Mouse (Mus musculus): ENCODE results near the gene Olfr704. TPM values are rescaled to one million over a fixed set of nuclear protein-coding genes. Genes with fewer than 3 reads are reported as not detected.
"Not testable (repeated sequence)": the region's sequence is repeated elsewhere in the genome, so short reads cannot be mapped to it uniquely, and the experiment has no call there.

Gene Olfr704
- not detected in 2 replicates for polyA plus RNA-seq (2015; fragmentation: Nextera tagmentation; extraction: Ambion mirVana)

DNA sequence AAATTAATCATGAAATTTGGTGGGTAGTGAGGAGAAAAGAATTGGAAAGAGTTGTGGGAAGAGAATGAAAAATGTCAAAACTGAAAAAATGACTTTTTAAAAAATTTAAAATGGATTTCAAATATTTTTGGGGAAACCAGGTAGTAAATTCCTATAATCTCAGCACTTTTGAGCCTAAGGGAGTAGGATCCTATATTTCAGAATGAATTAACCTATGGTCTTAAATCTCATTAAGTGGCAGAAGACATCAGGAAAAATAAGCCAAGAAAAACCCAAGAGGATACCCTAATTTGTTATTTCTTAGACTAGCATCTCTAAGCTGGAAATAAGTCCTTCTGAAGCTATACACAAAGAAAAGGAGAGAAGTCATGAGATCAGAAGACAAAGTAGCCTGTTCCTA is at the start of gene Olfr704:
Gene Olfr704 (plus strand): TSS at position 301 of the 400 bp plus-strand sequence.
- Histone ChIP-seq H3K4me3 (no peak within 1 kb of the TSS), H3K27me3 (no peaks in the 10 kb centered on the region), H3K36me3 (no peaks in the 10 kb centered on the region), H3K4me1 (replicated peaks) (no peaks in the 10 kb centered on the region), H3K27ac (no peak within 1 kb of the TSS), H3K9me3 (no peaks in the 10 kb centered on the region), H3K4me2 (no peak within 1 kb of the TSS), H3K9ac (no peak within 1 kb of the TSS)
- no peak for ATAC-seq (ENCODE audit: low FRiP score)

- Histone ChIP-seq H3K4me3 (no peak within 1 kb of the TSS), H3K27me3 (no peaks in the 10 kb centered on the region), H3K4me1 (replicated peaks) (no peaks in the 10 kb centered on the region), H3K27ac (no peak within 1 kb of the TSS), H3K9ac (no peak within 1 kb of the TSS), H3K36me3 (no peaks in the 10 kb centered on the region), H3K4me2 (no peak within 1 kb of the TSS), H3K9me3 (no peaks in the 10 kb centered on the region)
- 77% methylated on average over 2 of the region's 2 CpGs for WGBS
- no peak for ATAC-seq (ENCODE audit: low FRiP score)
Observed at GRCm38 (mm10) chr7:106813829-106814228, 49.2 kb upstream of the Olfr704 start, which contains the start of gene Olfr701. Gene Olfr701, plus strand, starts transcription at chr7:106814129.

DNA sequence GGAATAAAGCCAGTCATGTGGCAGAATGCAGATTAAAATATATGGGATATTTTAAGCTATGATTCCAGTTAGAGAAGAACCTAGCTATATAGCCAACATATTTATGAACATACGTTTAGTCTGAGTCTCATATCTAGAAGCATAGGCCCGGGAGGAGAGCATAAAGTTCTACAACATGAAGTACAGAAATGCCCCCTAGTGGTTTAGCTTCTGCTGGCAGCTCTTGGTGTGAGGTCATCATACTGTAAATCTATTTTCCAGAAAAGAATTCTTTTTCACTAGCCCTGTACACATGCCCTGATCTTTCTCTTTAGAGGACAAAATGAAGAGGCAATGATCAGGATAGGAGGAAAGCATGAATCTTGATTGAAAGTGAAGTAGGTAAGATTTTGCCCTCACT is 47.2 kb upstream of the Olfr704 start:
- no peak overlapping the region for H3K9ac ChIP-seq
- no peaks in the 10 kb centered on the region for H3K27me3 ChIP-seq
- H3K36me3 ChIP-seq = no peaks in the 10 kb centered on the region
- H3K4me3 ChIP-seq = no peak overlapping the region
- no peak for ATAC-seq (ENCODE audit: low FRiP score)
- no peak overlapping the region for H3K27ac ChIP-seq
- H3K9me3 ChIP-seq = no peaks in the 10 kb centered on the region
- H3K4me2 ChIP-seq = no peak overlapping the region
- H3K4me1 ChIP-seq (replicated peaks) = no peaks in the 10 kb centered on the region
- WGBS = 67% methylated on average over 2 of the region's 2 CpGs

GRCm38 (mm10) chr7:106818414-106818813 is 44.6 kb upstream of the Olfr704 start:
- Histone ChIP-seq H3K4me2 (no peak overlapping the region), H3K9me3 (no peaks in the 10 kb centered on the region), H3K4me3 (no peak overlapping the region), H3K9ac (no peak overlapping the region), H3K4me1 (replicated peaks) (no peaks in the 10 kb centered on the region), H3K27ac (no peak overlapping the region), H3K27me3 (no peaks in the 10 kb centered on the region), H3K36me3 (no peaks in the 10 kb centered on the region)
- ATAC-seq (ENCODE audit: low FRiP score) = no peak

DNA sequence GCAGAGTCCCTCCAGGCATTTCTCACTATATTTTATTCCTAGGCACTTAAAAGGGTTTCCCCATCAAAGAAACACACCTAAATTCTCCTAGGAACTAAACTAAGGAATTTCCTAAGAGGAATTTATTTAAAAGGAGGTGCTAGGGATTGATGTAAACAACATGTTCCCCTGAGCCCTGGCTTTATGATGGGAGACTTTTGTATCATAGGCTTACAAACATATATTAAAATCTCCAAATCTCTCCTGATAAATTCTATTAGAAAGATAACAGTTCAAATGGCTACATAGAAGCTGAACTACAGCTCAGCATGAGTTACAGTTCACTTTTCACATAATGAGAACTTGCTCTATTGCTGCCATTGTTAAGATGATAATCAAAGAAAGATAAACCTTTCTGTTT is 29.2 kb upstream of the Olfr704 start, which contains the start of gene Olfr702:
Gene Olfr702 (minus strand): TSS at position 101 of the 400 bp plus-strand sequence.
- H3K36me3 ChIP-seq = no peaks in the 10 kb centered on the region
- H3K27me3 ChIP-seq = no peaks in the 10 kb centered on the region
- no peaks in the 10 kb centered on the region for H3K4me1 ChIP-seq (replicated peaks)
- H3K27ac ChIP-seq = no peak within 1 kb of the TSS
- ATAC-seq (ENCODE audit: low FRiP score) = no peak
- H3K9me3 ChIP-seq = no peaks in the 10 kb centered on the region
- H3K9ac ChIP-seq = no peak within 1 kb of the TSS
- H3K4me2 ChIP-seq = no peak within 1 kb of the TSS
- no peak within 1 kb of the TSS for H3K4me3 ChIP-seq

DNA sequence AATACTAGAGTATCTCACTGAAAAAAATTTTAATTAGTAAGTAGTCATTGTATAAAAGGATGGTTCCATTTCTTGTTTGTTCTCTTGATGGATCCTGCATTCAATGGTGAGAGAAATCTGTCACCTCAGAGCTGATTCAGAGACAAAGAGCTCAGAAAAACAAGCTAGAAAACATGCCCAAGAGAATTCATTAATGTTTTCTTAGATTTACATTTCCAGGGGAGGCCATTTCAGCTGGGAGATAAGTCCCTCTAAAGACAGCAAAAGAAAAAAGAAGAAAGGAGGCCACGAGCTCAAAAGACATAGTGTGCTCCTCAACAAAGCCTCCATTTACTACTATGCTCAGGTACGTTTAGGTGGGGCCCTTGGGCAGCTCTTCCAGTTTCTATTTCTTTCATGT is 19.9 kb upstream of the Olfr704 start, which contains the start of gene Olfr703:
Gene Olfr703 (plus strand): TSS at position 301 of the 400 bp plus-strand sequence.
- WGBS = 70% methylated on average over 2 of the region's 2 CpGs
- H3K9me3 ChIP-seq = no peaks in the 10 kb centered on the region
- H3K27ac ChIP-seq = no peak within 1 kb of the TSS
- no peak within 1 kb of the TSS for H3K9ac ChIP-seq
- H3K27me3 ChIP-seq = no peaks in the 10 kb centered on the region
- no peaks in the 10 kb centered on the region for H3K36me3 ChIP-seq
- no peak within 1 kb of the TSS for H3K4me2 ChIP-seq
- no peak for ATAC-seq (ENCODE audit: low FRiP score)
- no peak within 1 kb of the TSS for H3K4me3 ChIP-seq
- no peaks in the 10 kb centered on the region for H3K4me1 ChIP-seq (replicated peaks)

DNA sequence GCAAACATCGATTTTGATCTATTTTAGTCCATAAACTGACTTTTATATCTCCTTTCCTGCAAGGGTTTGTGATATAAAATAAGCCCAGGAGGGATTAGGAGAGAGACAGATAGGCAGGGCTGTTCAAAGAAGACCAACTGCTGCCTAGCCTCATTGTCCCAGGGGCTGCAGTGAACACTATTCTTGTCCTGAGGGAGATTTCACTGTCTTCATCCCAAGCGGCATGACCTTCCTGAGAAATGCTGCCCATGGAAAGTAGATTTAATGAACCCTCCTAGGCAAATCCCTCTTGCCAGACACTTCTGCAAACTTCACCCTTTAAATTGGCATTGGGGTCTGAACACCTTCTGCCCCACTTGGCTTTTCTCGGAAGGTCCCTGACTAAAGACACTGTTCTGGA is 13.8 kb downstream of the Olfr704 start, which contains the start of gene Olfr705:
Gene Olfr705 (minus strand): TSS at position 101 of the 400 bp plus-strand sequence.
- H3K36me3 ChIP-seq = no peaks in the 10 kb centered on the region
- H3K4me3 ChIP-seq = no peak within 1 kb of the TSS
- H3K27ac ChIP-seq = no peak within 1 kb of the TSS
- H3K9ac ChIP-seq = no peak within 1 kb of the TSS
- 87% methylated on average over 3 of the region's 3 CpGs for WGBS
- H3K4me2 ChIP-seq = no peak within 1 kb of the TSS
- no peaks in the 10 kb centered on the region for H3K4me1 ChIP-seq (replicated peaks)
- no peaks in the 10 kb centered on the region for H3K27me3 ChIP-seq
- H3K9me3 ChIP-seq = no peaks in the 10 kb centered on the region
- no peak for ATAC-seq (ENCODE audit: low FRiP score)

DNA sequence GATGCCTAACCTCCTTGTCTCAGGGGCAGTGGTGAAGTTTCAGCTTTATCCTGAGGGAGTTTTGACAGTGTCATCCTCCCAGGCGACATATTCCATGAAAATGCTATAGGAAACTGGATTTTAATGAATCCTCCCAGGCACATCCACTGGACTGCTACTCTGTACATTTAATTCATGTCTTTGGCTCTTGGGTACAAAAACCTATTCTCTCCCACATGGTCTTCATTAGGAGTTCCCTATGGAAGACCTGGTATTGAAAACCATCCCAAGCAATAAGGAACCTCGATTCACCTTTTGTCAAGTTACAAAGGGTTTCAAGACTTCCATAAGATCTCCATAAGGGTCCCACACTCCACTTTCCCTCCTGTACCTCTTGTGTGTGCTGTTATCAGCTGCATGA is 25.1 kb downstream of the Olfr704 start, which contains the start of gene Olfr706:
Gene Olfr706 (minus strand): TSS at position 101 of the 400 bp plus-strand sequence.
- Histone ChIP-seq H3K9me3 (no peaks in the 10 kb centered on the region), H3K4me1 (replicated peaks) (no peaks in the 10 kb centered on the region), H3K4me2 (no peak within 1 kb of the TSS), H3K4me3 (no peak within 1 kb of the TSS), H3K27me3 (no peaks in the 10 kb centered on the region), H3K27ac (no peak within 1 kb of the TSS), H3K36me3 (no peaks in the 10 kb centered on the region), H3K9ac (no peak within 1 kb of the TSS)
- WGBS = 85% methylated on average over 2 of the region's 2 CpGs
- ATAC-seq (ENCODE audit: low FRiP score) = no peak

DNA sequence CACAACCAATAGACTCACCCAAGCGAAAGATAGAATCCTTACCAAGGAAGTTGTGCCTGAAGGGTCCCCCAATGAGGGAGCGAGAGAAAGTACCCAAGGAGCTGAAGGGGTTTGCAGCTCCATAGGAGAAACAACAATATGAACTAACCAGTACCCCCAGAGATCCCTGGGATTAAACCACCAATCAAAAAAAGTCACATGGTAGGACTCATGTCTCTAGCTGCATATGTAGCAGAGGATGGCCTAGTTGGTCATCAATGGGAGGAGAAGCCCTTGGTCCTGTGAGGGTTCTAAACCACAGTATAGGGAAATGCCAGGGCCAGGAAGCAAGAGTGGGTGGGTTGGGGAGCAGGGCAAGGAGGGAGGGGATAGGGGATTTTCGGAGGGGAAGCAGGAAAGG is 38.2 kb downstream of the Olfr704 start, which contains the start of gene Olfr707:
Gene Olfr707 (minus strand): TSS at position 101 of the 400 bp plus-strand sequence.
- not testable (repeated sequence) for ATAC-seq (ENCODE audit: low FRiP score); H3K4me1 ChIP-seq (replicated peaks); H3K27me3 ChIP-seq; H3K9me3 ChIP-seq; H3K4me2 ChIP-seq; H3K9ac ChIP-seq; H3K36me3 ChIP-seq; H3K4me3 ChIP-seq; H3K27ac ChIP-seq
- WGBS = 88% methylated on average over 3 of the region's 3 CpGs

DNA sequence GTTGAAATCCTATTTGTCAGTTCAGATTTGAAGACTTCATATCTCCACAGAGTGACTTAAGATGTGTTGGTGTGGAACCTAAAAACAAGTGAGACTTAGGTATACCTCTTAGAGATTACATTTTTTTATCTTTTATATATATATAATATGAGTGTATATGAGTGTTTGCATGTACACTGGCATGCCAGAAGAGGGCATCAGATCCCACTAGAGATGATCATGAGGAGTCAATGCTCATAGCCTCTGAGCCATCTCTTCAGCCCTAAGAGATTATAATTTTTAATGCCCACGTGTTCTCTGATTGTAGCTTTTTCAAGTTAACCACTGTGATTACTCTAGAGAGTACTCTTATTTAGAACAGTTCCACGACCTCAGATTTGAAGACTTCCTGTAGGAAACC is 44.7 kb downstream of the Olfr704 start, which contains the start of gene Olfr1532-ps1:
Gene Olfr1532-ps1 (plus strand): TSS at position 326 of the 400 bp plus-strand sequence.
- no peak within 1 kb of the TSS for H3K27ac ChIP-seq
- H3K4me2 ChIP-seq = no peak within 1 kb of the TSS
- WGBS = 72% methylated on average over 2 of the region's 2 CpGs
- H3K9ac ChIP-seq = no peak within 1 kb of the TSS
- no peaks in the 10 kb centered on the region for H3K36me3 ChIP-seq
- H3K4me1 ChIP-seq (replicated peaks) = no peaks in the 10 kb centered on the region
- H3K9me3 ChIP-seq = no peaks in the 10 kb centered on the region
- no peak for ATAC-seq (ENCODE audit: low FRiP score)
- H3K27me3 ChIP-seq = no peaks in the 10 kb centered on the region
- no peak within 1 kb of the TSS for H3K4me3 ChIP-seq

Other genes with a start within 250 kb of the Olfr704 start
- not detected in 2 replicates for gene Olfr693, start 182.6 kb upstream of the Olfr704 start, polyA plus RNA-seq (2015; fragmentation: Nextera tagmentation; extraction: Ambion mirVana)
- not detected in 2 replicates for gene Olfr694, start 171.4 kb upstream of the Olfr704 start, polyA plus RNA-seq (2015; fragmentation: Nextera tagmentation; extraction: Ambion mirVana)
- not detected in 2 replicates for gene Olfr695, start 146.8 kb upstream of the Olfr704 start, polyA plus RNA-seq (2015; fragmentation: Nextera tagmentation; extraction: Ambion mirVana)
- gene Olfr697, start 120.7 kb upstream of the Olfr704 start, polyA plus RNA-seq (2015; fragmentation: Nextera tagmentation; extraction: Ambion mirVana) = not detected in 2 replicates
- gene Olfr698, start 107.8 kb upstream of the Olfr704 start, polyA plus RNA-seq (2015; fragmentation: Nextera tagmentation; extraction: Ambion mirVana) = not detected in 2 replicates
- gene Olfr699, start 70.0 kb upstream of the Olfr704 start, polyA plus RNA-seq (2015; fragmentation: Nextera tagmentation; extraction: Ambion mirVana) = not detected in 2 replicates
- gene Olfr700, start 54.4 kb upstream of the Olfr704 start, polyA plus RNA-seq (2015; fragmentation: Nextera tagmentation; extraction: Ambion mirVana) = not detected in 2 replicates
- not detected in 2 replicates for gene Olfr701, start 49.1 kb upstream of the Olfr704 start, polyA plus RNA-seq (2015; fragmentation: Nextera tagmentation; extraction: Ambion mirVana)
- gene Olfr702, start 29.3 kb upstream of the Olfr704 start, polyA plus RNA-seq (2015; fragmentation: Nextera tagmentation; extraction: Ambion mirVana) = not detected in 2 replicates
- gene Olfr703, start 19.8 kb upstream of the Olfr704 start, polyA plus RNA-seq (2015; fragmentation: Nextera tagmentation; extraction: Ambion mirVana) = not detected in 2 replicates
- not detected in 2 replicates for gene Olfr705, start 13.7 kb downstream of the Olfr704 start, polyA plus RNA-seq (2015; fragmentation: Nextera tagmentation; extraction: Ambion mirVana)
- not detected in 2 replicates for gene Olfr706, start 25.0 kb downstream of the Olfr704 start, polyA plus RNA-seq (2015; fragmentation: Nextera tagmentation; extraction: Ambion mirVana)
- gene Olfr707, start 38.1 kb downstream of the Olfr704 start, polyA plus RNA-seq (2015; fragmentation: Nextera tagmentation; extraction: Ambion mirVana) = not detected in 2 replicates
- gene Olfr1532-ps1, start 44.8 kb downstream of the Olfr704 start, polyA plus RNA-seq (2015; fragmentation: Nextera tagmentation; extraction: Ambion mirVana) = not detected in 2 replicates
- not detected in 2 replicates for gene Olfr709-ps1, start 69.0 kb downstream of the Olfr704 start, polyA plus RNA-seq (2015; fragmentation: Nextera tagmentation; extraction: Ambion mirVana)
- not detected in 2 replicates for gene Olfr710, start 85.1 kb downstream of the Olfr704 start, polyA plus RNA-seq (2015; fragmentation: Nextera tagmentation; extraction: Ambion mirVana)
- not detected in 2 replicates for gene Olfr6, start 100.8 kb downstream of the Olfr704 start, polyA plus RNA-seq (2015; fragmentation: Nextera tagmentation; extraction: Ambion mirVana)
- gene Olfr711, start 112.3 kb downstream of the Olfr704 start, polyA plus RNA-seq (2015; fragmentation: Nextera tagmentation; extraction: Ambion mirVana) = not detected in 2 replicates
- gene Olfr2, start 142.9 kb downstream of the Olfr704 start, polyA plus RNA-seq (2015; fragmentation: Nextera tagmentation; extraction: Ambion mirVana) = not detected in 2 replicates
- gene Olfr713, start 168.0 kb downstream of the Olfr704 start, polyA plus RNA-seq (2015; fragmentation: Nextera tagmentation; extraction: Ambion mirVana) = not detected in 2 replicates
- not detected in 2 replicates for gene Olfr714, start 207.8 kb downstream of the Olfr704 start, polyA plus RNA-seq (2015; fragmentation: Nextera tagmentation; extraction: Ambion mirVana)
- not detected in 2 replicates for gene Olfr17, start 230.0 kb downstream of the Olfr704 start, polyA plus RNA-seq (2015; fragmentation: Nextera tagmentation; extraction: Ambion mirVana)
- gene Olfr715b, start 247.2 kb downstream of the Olfr704 start, polyA plus RNA-seq (2015; fragmentation: Nextera tagmentation; extraction: Ambion mirVana) = not detected in 2 replicates

All from hindbrain, embryonic 13.5 days (tissue).